Mouse (Mus musculus) heart, adult 11 months (tissue): ENCODE measurements around the gene Cpsf3.

Source experiments
- DNase-seq: peaks from one replicate; pipeline ENCODE4 v3.0.0; 2022

Cpsf3 gene

DNA sequence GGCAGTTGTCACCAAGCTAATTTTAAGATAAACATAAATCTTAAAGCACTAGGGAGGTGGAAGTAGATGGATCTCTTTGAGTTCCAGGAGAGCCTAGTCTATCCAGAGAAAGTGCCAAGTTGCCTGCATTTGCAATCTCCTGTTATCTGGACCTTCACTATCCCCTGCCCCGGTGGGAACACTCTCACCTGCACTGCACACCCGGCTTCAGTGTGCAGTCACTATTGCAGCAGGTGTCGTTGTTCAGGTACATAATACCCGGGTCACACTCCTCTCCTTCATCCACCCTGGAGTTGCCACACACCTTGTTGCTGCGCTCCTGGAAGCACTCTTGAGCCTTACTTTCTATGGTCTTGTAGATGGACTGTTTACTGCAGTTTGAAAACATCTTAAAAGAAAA lies 48.6 kb downstream of the Cpsf3 start:
- peak; percentile 81 for DNase-seq

DNA sequence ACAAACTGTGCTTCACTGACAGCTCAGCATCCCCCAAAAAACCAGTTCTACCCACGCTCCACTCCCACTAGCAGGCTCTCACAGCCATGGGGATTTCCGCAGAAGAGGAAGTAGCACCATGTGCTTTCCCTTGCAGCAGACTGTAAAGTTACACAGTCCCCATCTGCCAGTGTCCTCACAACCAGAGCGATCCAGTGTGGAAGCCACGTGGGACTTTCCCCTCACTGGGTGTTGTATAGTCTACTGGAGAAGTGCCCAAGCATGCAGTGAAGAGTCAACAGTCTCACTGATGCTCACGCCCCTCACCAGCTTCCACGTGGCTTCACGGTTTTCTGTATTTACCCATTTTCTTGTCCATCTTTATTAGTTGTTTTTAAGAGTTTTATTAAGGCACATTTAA lies 50.7 kb downstream of the Cpsf3 start:
- DNase-seq = peak; percentile 96

DNA sequence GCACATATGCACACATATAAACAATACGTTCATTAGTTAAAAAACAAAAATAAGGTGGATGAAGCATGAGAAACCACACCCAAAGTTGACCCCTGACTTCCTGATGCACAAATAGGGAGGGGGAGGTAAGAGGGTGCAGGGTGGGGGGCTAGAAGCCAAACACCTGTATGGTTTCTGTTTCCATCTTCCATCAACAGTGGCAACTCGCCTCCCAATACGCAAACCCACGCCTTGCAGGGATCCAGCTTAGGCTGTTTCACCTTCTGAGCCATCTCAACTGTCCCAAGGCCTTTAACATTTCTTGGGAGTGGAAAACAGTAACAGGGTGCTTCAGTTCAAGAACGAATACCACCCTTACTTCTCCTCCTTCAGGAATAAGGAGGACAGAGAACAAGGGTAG lies 52.0 kb downstream of the Cpsf3 start:
- peak; percentile 61 for DNase-seq

DNA sequence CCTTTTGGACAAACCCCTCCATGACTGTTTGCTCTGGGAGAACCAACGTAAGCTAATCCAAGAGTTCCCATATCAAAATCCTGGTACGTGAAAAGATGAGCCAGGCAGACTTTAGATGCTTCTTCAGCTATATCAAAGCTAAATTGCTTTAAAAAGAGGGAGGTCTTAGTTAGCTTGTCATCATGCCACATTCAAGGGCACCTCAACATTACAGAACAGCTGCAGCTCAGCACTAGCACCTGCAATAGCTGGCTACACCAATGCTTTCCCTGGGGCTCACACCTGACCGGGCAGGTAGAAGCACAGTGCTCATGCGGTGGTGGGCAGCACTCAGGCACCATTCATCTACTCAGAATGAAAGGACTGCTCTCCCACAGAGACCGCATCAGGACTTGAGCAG lies 55.5 kb downstream of the Cpsf3 start:
- peak; percentile 73 for DNase-seq

DNA sequence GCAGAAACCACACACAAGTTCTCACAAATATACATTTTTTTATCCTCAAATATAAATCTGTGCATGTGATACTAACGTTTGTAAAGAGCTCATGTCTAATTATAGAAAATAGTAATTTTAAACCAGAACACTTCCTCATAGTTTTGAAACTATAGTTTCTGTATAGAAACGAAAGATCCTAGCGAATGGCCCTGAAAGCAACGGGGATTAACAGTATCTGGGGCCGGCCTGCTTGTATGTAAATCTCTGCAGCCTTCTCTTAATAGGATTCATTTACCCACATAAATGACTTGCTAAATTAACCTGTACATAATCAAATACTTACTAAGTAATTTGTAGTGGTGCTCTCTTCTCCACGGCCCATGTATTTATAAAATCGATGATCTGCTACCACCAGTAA lies 61.8 kb downstream of the Cpsf3 start:
- peak; percentile 4 for DNase-seq

DNA sequence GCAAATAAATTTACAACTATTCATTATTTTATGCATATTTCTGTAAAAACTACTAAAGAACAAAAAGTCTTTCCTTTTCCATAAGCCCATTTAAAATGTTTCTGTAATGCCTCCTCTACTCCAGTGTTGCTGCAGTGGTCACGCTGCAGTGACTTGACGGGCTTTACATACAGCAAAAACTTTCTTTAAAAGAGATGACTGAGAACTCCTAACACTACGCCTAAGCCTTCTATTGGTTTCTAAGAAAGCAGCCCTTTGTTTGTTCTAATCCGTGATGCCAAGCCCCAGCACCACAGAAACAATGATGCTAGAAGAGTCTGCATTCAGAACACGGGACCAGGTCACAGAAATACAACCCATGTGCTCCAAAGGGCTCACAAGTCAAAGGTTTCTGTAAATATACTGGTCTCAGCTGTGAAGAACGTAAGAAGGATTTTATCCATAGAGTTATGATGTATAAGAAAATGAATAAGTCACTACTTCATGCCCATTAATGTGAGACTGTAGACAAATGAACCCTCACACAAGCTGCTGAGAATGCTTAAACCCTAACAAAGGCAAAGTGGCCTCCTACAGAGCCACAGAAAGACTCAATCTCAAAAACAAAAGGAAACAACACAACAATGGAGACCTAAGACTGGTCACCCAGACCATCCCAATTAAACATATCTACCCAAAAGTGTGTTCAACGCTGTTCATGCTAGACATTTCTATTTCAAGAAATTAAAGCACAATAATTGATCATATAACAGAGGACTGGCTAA lies 65.1 kb downstream of the Cpsf3 start:
- peak; percentile 46 for DNase-seq

DNA sequence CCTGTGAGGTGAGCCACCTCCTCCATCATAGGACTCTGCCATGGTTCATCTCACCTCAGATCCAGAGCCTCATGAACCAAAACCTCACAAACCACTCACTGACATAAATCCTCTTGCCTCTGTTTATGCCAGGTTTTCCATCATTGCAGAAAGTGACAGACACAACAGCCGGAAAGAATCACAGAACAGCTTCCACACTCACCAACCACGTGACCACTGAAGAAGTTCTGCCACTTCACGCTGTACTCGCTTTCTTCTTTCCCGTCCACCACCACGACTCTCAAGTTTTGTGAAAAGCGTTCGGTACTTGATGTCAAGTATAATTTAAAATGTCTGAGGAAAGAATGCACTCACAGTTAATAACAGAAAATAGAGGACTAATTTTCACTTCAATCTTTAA lies 68.5 kb downstream of the Cpsf3 start:
- DNase-seq = peak; percentile 27

DNA sequence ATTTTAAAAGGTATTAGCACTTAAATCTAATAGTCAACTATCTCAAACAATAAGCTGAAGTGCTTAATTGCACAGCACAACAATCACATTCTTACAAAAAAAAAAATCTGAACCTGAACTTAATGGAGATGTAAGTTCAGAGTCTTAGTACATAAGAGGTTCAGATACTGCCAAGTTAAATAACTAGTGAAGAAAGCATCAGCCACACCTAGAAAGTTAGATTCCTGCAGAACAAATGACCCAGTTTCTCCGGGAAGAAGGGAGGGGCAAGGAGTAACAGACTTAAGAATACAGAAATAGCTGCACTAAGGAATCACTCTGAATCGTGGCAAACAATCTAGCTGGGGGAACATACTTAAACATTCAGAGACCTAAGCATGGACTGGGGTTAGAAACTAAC lies 77.5 kb downstream of the Cpsf3 start:
- DNase-seq = peak; percentile 18

DNA sequence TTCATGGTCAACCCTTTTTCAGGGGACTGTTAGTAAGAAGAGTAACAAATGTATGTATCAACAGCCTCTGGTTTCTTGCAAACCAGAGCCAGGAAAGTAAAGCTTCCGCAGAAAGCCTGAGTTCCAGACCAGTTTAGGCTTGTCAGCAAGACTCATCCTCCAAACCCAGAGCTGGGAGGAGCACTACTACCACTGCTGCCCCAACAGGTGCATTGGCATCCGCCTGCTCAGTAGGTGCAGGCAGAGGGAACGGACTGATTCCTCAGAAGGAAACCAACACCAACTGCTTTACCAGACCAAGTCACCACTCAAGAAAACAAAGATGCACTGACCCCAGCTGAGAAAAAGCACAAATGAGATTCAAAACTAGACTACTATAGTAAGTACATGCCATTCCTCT lies 78.0 kb downstream of the Cpsf3 start:
- DNase-seq = peak; percentile 79
